In the genomic region with DNA sequence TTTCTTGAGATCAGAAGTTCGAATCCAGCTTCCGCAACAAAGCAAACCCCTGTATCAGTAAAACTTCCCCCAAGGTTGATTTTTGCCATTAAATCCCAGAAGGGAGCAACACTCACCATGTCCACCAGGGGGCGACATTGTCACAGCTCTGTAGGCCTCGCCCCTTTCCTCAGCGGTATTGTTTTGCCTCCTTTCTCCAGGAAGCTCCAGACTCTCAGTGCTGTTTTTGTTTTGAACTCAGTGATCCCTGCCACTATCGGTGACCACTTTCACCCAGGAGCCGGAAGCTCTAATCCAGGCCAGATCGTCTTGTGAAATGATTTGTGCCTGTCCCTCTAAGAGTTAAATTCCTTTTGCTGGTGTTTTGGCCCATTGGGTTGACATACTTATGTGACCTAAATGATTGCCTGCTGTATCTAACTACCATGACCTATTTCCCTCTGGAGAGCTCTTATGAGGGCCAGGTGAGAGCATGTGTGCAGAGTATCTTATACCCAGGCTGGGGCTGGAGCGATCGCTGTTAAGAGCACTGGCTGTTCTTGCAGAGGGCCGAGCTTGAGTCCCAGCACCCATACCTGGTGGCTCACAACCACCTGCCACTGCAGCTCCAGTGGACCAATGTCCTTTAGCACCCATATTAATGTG, we compare ENCODE assay signal across 8 mouse cellular contexts. TPM values are rescaled to one million over a fixed set of nuclear protein-coding genes. Genes with fewer than 3 reads are reported as not detected.
DNase-seq lines count a peak whose midpoint lies in the region; ATAC-seq and TF ChIP-seq lines count a peak whose summit lies in the region.

No protein-coding gene starts in this region.

- TF ChIP-seq POLR2A in MEL (IDR thresholded peaks at IDR 0.05; ENCODE audit: control insufficient read depth in 1 of 2, insufficient read depth in 1 of 2, low read depth in 1 of 2, low read length in 2 of 2, poor library complexity in 1 of 2), result no peak

- ATAC-seq in erythroblast, adult 5-6 weeks (replicated peaks; ENCODE audit: low FRiP score, poor library complexity, severe bottlenecking), result peak; percentile 80

- H3K79me2 ChIP-seq in MEL (ENCODE audit: control insufficient read depth, insufficient read depth, low read length, poor library complexity), result no peaks in the 10 kb centered on the region

- peaks cover 0 to 3% of the 10 kb centered on the region in 2 experiments; a peak in 2 of 4 replicates for H3K4me1 ChIP-seq in MEL (ENCODE audit: control insufficient read depth in 1 of 2, insufficient read depth in 2 of 2, low read length in 2 of 2)

- no peaks in the 10 kb centered on the region for H3K27me3 ChIP-seq in MEL (ENCODE audit: control insufficient read depth in 1 of 2, insufficient read depth in 2 of 2, low read length in 2 of 2)

- H3K4me3 ChIP-seq in MEL (ENCODE audit: control insufficient read depth in 1 of 2, insufficient read depth in 1 of 2, low read depth in 2 of 2, low read length in 2 of 2), result 0 out of 4 replicates have a peak overlapping the region, but pooled peaks of 1 of the 2 experiments have one; percentile 5

- no peaks in the 10 kb centered on the region; a peak in 1 of 4 replicates for H3K36me3 ChIP-seq in MEL (ENCODE audit: control insufficient read depth in 1 of 2, insufficient read depth in 2 of 2, low read length in 2 of 2)

- peak; percentile 87 for TF ChIP-seq RAD21 in MEL (IDR thresholded peaks at IDR 0.05; ENCODE audit: low read depth, low read length)

- H3K9me3 ChIP-seq in MEL (replicated peaks; ENCODE audit: insufficient read depth, low read length), result no peaks in the 10 kb centered on the region

- no peak for TF ChIP-seq EP300 in MEL (IDR thresholded peaks at IDR 0.05; ENCODE audit: low read depth in 1 of 2, low read length in 2 of 2)

- intact Hi-C loops in heart, postnatal 36 days (cut with DNase I), result loop anchor here (1.0 to 5.0 kb wide), 4 partner anchors 56 to 691 kb away; no protein-coding TSS in a partner anchor

- no peak overlapping the region for H3K9ac ChIP-seq in MEL (ENCODE audit: control insufficient read depth, low read depth, low read length, poor library complexity, severe bottlenecking)

- TF ChIP-seq CTCF in MEL (IDR thresholded peaks at IDR 0.05 in 2 of 3, conservative IDR thresholded peaks at IDR 0.05 in 1 of 3; ENCODE audit: control insufficient read depth in 1 of 3, insufficient read depth in 1 of 3, low read depth in 2 of 3, low read length in 3 of 3, poor library complexity in 1 of 3, severe bottlenecking in 1 of 3), result peak; percentile 90 to 95 (median 94)

- H3K27ac ChIP-seq in MEL (ENCODE audit: control insufficient read depth, low read depth, low read length), result no peak overlapping the region

- peak; percentile 82 for DNase-seq in MEL (ENCODE audit: low read depth, low spot score)
- DNase-seq in brain, adult 2 months (ENCODE audit: low read depth, low spot score), result peak; percentile 80
- peak; percentile 74 to 81 for DNase-seq in heart, postnatal 36 days
- peak; percentile 82 to 87 for DNase-seq in layer of hippocampus, postnatal 10 days (ENCODE audit: low spot score in 2 of 2)
- peak; percentile 85 for DNase-seq in lung, postnatal 36 days
- peak; percentile 82 to 84 for DNase-seq in right cerebral cortex, adult 2 months (ENCODE audit: low spot score in 2 of 2)
- peak; percentile 36 for DNase-seq in urinary bladder, postnatal 10 days (ENCODE audit: low spot score)

TF ChIP-seq in MEL, 35 proteins besides CTCF, POLR2A, EP300 and RAD21:
- TF ChIP-seq POLR2AphosphoS5 (IDR thresholded peaks at IDR 0.05; ENCODE audit: borderline replicate concordance, low read depth, low read length), result no peak
- no peak for TF ChIP-seq ZMIZ1 (IDR thresholded peaks at IDR 0.05; ENCODE audit: low read depth, low read length)
- no peak for TF ChIP-seq RCOR1 (IDR thresholded peaks at IDR 0.05; ENCODE audit: low read depth, low read length)
- TF ChIP-seq MAFK (IDR thresholded peaks at IDR 0.05; ENCODE audit: borderline replicate concordance, low read depth, low read length), result no peak
- TF ChIP-seq ELF1 (IDR thresholded peaks at IDR 0.05; ENCODE audit: low read depth, low read length), result 0 out of 2 replicates have a peak, but pooled peaks have one; percentile 8
- no peak for TF ChIP-seq ZKSCAN1 (IDR thresholded peaks at IDR 0.05; ENCODE audit: low read depth, low read length)
- no peak for TF ChIP-seq ZNF384 (IDR thresholded peaks at IDR 0.05; ENCODE audit: low read depth, low read length)
- no peak for TF ChIP-seq MAZ (IDR thresholded peaks at IDR 0.05; ENCODE audit: low read depth, low read length)
- no peak for TF ChIP-seq HCFC1 (IDR thresholded peaks at IDR 0.05; ENCODE audit: low read depth, low read length)
- no peak for TF ChIP-seq JUND (IDR thresholded peaks at IDR 0.05; ENCODE audit: low read depth, low read length)
- peak; percentile 81 for TF ChIP-seq SMC3 (IDR thresholded peaks at IDR 0.05; ENCODE audit: low read depth, low read length)
- no peak for TF ChIP-seq TBP (IDR thresholded peaks at IDR 0.05; ENCODE audit: low read depth, low read length)
- no peak for TF ChIP-seq MAX (IDR thresholded peaks at IDR 0.05; ENCODE audit: low read length)
- TF ChIP-seq TCF12 (IDR thresholded peaks at IDR 0.05; ENCODE audit: low read depth, low read length), result no peak
- no peak for TF ChIP-seq MEF2A (IDR thresholded peaks at IDR 0.05; ENCODE audit: extremely low read depth, insufficient replicate concordance, low read depth, low read length, poor library complexity, severe bottlenecking)
- no peak for TF ChIP-seq MYB (IDR thresholded peaks at IDR 0.05; ENCODE audit: low read depth, low read length)
- peak; percentile 66 for TF ChIP-seq ZC3H11A (IDR thresholded peaks at IDR 0.05; ENCODE audit: low read depth, low read length)
- no peak for TF ChIP-seq NELFE (IDR thresholded peaks at IDR 0.05; ENCODE audit: low read depth, low read length)

RNA-seq across cellular contexts. Expression of gene Ocm, which starts 14.4 kb away (rescaled TPM):
- not detected in 2 replicates for total RNA-seq in MEL (2012; rRNA removed)
- polyA plus RNA-seq in MEL (2012; ENCODE audit: insufficient read depth in 1 of 2, insufficient read length in 2 of 2, low read depth in 1 of 2, low replicate concordance in 2 of 2, missing spikeins in 1 of 2), result not detected
- not detected in 2 replicates for total RNA-seq in erythroblast, adult 5-6 weeks (2015; ENCODE audit: low replicate concordance)
- not detected in 2 replicates for total RNA-seq in erythroblast, adult 5-6 weeks (2017; ENCODE audit: low replicate concordance)
- not detected for total RNA-seq in heart, postnatal 36 days (2021)
- total RNA-seq in layer of hippocampus, postnatal 10 days (2021), result under 1 TPM in 1 of 2 experiments, not detected in 1; 0.59 TPM

RNA-seq across cellular contexts. Expression of gene Ccz1, which starts 26.2 kb away (rescaled TPM):
- total RNA-seq in MEL (2012; rRNA removed), result 56.0 and 61.7 TPM in 2 replicates
- 100 to 1,000 TPM in 1 of 2 experiments, 10 to 100 TPM in 1; 58.0 to 166 TPM for polyA plus RNA-seq in MEL (2012; ENCODE audit: insufficient read depth in 1 of 2, insufficient read length in 2 of 2, low read depth in 1 of 2, low replicate concordance in 2 of 2, missing spikeins in 1 of 2)
- total RNA-seq in erythroblast, adult 5-6 weeks (2015; ENCODE audit: low replicate concordance), result 24.9 and 37.7 TPM in 2 replicates
- total RNA-seq in erythroblast, adult 5-6 weeks (2017; ENCODE audit: low replicate concordance), result 25.3 and 38.5 TPM in 2 replicates
- total RNA-seq in heart, postnatal 36 days (2021), result 10 to 100 TPM; 30.4 to 30.5 TPM
- total RNA-seq in layer of hippocampus, postnatal 10 days (2021), result 10 to 100 TPM; 50.4 to 55.7 TPM

RNA-seq across cellular contexts. Expression of gene Lmtk2, which starts 59.4 kb away (rescaled TPM):
- total RNA-seq in MEL (2012; rRNA removed), result 14.2 and 14.8 TPM in 2 replicates
- 10 to 100 TPM in 1 of 2 experiments, not detected in 1; 12.6 TPM for polyA plus RNA-seq in MEL (2012; ENCODE audit: insufficient read depth in 1 of 2, insufficient read length in 2 of 2, low read depth in 1 of 2, low replicate concordance in 2 of 2, missing spikeins in 1 of 2)
- total RNA-seq in erythroblast, adult 5-6 weeks (2015; ENCODE audit: low replicate concordance), result 7.5 and 8.2 TPM in 2 replicates
- total RNA-seq in erythroblast, adult 5-6 weeks (2017; ENCODE audit: low replicate concordance), result 10.3 and 11.6 TPM in 2 replicates
- 10 to 100 TPM; 26.0 to 27.2 TPM for total RNA-seq in heart, postnatal 36 days (2021)
- total RNA-seq in layer of hippocampus, postnatal 10 days (2021), result 10 to 100 TPM; 83.0 to 91.0 TPM
